Mouse (Mus musculus): ENCODE results near the gene Fbrsl1.

DNA sequence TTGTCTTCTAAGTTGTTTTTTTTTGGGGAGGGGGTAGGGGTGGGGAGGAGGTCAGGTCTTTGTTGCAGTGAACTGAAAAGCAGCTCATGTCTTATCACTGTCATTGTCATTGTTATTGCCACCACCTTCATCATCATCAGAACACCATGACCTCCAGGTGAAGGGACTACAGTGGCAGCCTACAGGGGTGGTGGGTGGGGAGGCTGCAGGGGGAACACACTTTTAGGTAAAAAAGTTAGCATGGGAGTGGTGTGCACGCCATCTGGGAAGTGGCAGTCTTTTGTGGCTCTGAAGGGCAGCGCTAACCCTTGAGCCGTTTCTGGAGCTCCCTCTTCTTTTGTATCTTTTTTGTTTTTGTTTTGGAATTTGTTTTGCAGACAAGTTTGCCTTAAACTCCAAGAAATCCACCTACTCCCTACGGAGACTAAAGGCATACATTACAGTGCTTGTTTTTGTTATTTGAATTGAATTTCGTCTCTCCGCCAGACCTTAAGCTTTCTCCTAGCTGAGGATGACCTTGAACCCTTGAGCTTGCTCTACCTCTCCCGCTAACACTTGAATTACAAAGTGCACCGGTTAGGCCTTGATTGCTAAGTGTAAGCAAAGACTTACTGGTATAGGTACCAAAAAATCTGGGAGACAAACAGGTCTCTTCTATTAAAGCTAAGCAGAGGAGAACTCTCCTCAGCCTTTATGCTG lies 21.1 kb upstream of the Fbrsl1 start:
- TF ChIP-seq CHD2 (IDR thresholded peaks at IDR 0.05; ENCODE audit: low read depth, low read length) = peak; percentile 42
- no peak for TF ChIP-seq ZNF384 (IDR thresholded peaks at IDR 0.05; ENCODE audit: low read depth, low read length)
